Mouse (Mus musculus) midbrain, postnatal 0 days (tissue): ENCODE measurements at regions not wholly inside any gene's neighbourhood (a gene's known extent, or its start where the extent isn't known, plus 50 kb on each side); places are given as distances from the start of the nearest gene placed in this dataset.

ENCODE experiments used
- ATAC-seq: fragments of 200-750 bp; cut with Nextera tagmentation; 2 replicates; pipeline ENCODE4 v1.8.0; 2017; ENCODE audit warnings: moderate number of reproducible peaks, mild to moderate bottlenecking, moderate TSS enrichment, moderate library complexity; ENCODE audit not compliant: low FRiP score
- DNase-seq: peaks from one replicate; pipeline ENCODE4 v3.0.0-alpha.2; 2015; ENCODE audit warnings: low spot score
- H3K27ac ChIP-seq: fragments of 300-500 bp; sonication (generic); 2 replicates; pipeline ENCODE4 v1.5.1; 2014; ENCODE audit warnings: low read depth, mild to moderate bottlenecking, low read length, mixed read lengths
- H3K27me3 ChIP-seq: fragments of 300-500 bp; sonication (generic); 2 replicates; pipeline ENCODE4 v1.6.1; 2014; ENCODE audit warnings: low read length, control low read depth, mixed read lengths; ENCODE audit not compliant: insufficient read depth
- H3K36me3 ChIP-seq: fragments of 300-500 bp; sonication (generic); 2 replicates; pipeline ENCODE4 v1.6.1; 2014; ENCODE audit warnings: low read length, control low read depth, mixed read lengths; ENCODE audit not compliant: insufficient read depth
- H3K4me1 ChIP-seq: fragments of 300-500 bp; sonication (generic); 2 replicates; pipeline ENCODE4 v1.6.1; 2014; ENCODE audit warnings: mild to moderate bottlenecking, control low read depth, antibody characterized with exemption, low read length, mixed read lengths; ENCODE audit not compliant: insufficient read depth
- H3K4me2 ChIP-seq: fragments of 300-500 bp; sonication (generic); 2 replicates; pipeline ENCODE4 v1.6.1; 2014; ENCODE audit warnings: low read depth, mild to moderate bottlenecking, low read length, mixed read lengths; ENCODE audit not compliant: poor library complexity, severe bottlenecking
- H3K4me3 ChIP-seq: fragments of 300-500 bp; sonication (generic); 2 replicates; pipeline ENCODE4 v1.5.1; 2014; ENCODE audit warnings: low read depth, mild to moderate bottlenecking, low read length, moderate library complexity
- H3K9ac ChIP-seq: fragments of 300-500 bp; sonication (generic); replicated peaks from 2 replicates; pipeline ENCODE4 v1.6.1; 2014; ENCODE audit warnings: mild to moderate bottlenecking, low read length, moderate library complexity, mixed read lengths; ENCODE audit not compliant: poor library complexity, severe bottlenecking
- H3K9me3 ChIP-seq: fragments of 300-500 bp; sonication (generic); 2 replicates; pipeline ENCODE4 v1.6.1; 2016; ENCODE audit warnings: low read length, control low read depth
- CTCF ChIP-seq: IDR thresholded peaks from 2 replicates; pipeline ENCODE4 v1.5.1; 2016; ENCODE audit warnings: antibody characterized with exemption, mild to moderate bottlenecking
- WGBS: fragments of 180-500 bp; shearing (Covaris S2); extraction: QIAGEN DNeasy Blood & Tissue Kit; methylation state at CpG from one replicate; pipeline ENCODE4 v1.1.7; 2014; 5-methylcytosine and 5-hydroxymethylcytosine counted together

DNA sequence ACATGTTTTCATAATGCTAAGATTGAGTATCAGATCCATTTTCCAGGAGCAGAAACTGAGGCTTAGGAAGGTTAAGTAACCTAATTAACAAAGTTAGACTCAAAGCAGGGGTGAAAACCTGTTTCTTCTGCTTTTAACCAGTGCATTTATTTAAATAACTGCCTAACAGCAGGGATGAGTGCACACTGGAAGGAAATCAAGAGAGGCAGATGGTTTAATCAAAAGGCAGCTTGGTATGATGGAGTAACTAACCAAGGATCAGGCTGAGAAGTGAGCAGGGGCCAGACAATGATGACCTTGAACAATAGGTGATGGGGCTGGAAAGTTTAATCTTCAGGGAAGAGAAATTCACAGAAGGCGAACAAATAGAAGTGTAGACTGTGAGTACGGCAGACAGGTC lies 199.9 kb downstream of the Emp1 start:
- Histone ChIP-seq H3K9me3 (no peaks in the 10 kb centered on the region), H3K4me3 (no peak overlapping the region), H3K4me1 (no peaks in the 10 kb centered on the region), H3K27me3 (no peaks in the 10 kb centered on the region), H3K4me2 (no peak overlapping the region), H3K27ac (no peak overlapping the region), H3K36me3 (no peaks in the 10 kb centered on the region), H3K9ac (no peak overlapping the region)
- TF ChIP-seq CTCF, result no peak
- peak; percentile 43 for DNase-seq
- WGBS, result 87% methylated on average over 2 of the region's 2 CpGs
- no peak for ATAC-seq

DNA sequence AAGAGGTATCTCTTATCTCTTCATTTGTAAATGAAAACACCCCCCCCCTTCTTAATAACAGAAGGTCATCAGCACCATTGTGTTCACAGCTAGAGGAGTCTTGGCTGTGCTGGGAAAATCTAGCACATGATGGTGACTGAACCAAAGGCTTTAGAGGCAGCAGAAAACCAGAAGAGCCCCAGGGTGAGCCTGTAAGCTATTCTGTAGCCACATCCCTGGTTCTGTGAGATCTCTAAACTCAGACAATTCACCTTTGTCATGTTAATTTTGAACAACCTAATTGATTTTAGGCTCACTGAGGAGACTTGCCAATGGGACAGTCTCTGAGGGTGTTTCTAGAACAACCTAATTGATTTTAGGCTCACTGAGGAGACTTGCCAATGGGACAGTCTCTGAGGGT lies 201.4 kb downstream of the Emp1 start:
- Histone ChIP-seq H3K4me2 (no peak overlapping the region), H3K9me3 (no peaks in the 10 kb centered on the region), H3K36me3 (no peaks in the 10 kb centered on the region), H3K27ac (no peak overlapping the region), H3K4me3 (no peak overlapping the region), H3K4me1 (no peaks in the 10 kb centered on the region), H3K9ac (no peak overlapping the region), H3K27me3 (no peaks in the 10 kb centered on the region)
- no peak for ATAC-seq
- TF ChIP-seq CTCF, result no peak
- DNase-seq, result no peak

DNA sequence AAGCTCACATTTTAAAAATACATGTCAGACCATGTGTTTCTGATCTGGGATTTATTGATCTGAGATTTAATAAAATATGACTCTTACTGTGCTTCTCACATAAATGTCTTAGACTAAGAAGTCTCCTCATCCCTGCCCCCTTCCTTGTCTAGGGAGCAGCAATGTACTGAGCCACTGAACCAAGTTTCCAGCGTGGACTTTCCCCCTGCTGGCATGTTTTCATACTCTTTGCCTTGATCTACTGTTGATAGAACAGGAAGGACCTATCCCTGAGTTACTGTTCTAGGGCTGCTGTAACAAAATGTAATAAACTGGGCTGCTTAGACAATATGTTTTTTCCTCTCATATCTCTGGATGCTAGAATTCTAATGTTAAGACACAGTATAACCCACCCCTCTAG lies 206.7 kb downstream of the Emp1 start:
- DNase-seq (no peak), ATAC-seq (no peak)
- 67% methylated on average over 1 of the region's 1 CpGs for WGBS

DNA sequence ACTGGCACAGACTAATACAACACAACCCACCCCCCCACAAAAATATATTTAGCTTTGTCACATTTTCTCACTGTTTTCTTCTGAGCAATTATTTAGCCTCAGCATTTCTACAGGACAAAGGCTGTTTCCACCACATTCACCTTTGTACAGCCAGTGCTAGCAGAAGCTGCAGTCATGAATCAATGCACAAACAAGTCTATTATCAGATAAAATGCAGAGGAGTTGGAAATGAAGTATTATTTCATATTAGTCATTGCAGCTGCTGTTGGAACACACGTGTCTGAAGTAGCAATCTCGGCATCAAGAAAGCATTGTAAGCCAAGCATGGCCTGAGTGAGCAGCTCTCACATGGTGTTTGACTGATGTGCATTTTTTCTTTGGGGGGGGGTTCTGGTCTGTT lies 212.9 kb downstream of the Emp1 start:
- Histone ChIP-seq H3K4me3 (no peak overlapping the region), H3K9ac (no peak overlapping the region), H3K4me2 (no peak overlapping the region), H3K27me3 (no peaks in the 10 kb centered on the region), H3K9me3 (no peaks in the 10 kb centered on the region), H3K4me1 (no peaks in the 10 kb centered on the region), H3K36me3 (no peaks in the 10 kb centered on the region), H3K27ac (no peak overlapping the region)
- no peak for TF ChIP-seq CTCF
- ATAC-seq (no peak), DNase-seq (no peak)
- WGBS, result 83% methylated on average over 2 of the region's 2 CpGs

More for the DNA sequence above, 206.7 kb downstream of the Emp1 start:
- no peak overlapping the region for H3K9ac ChIP-seq
- TF ChIP-seq CTCF, result no peak
- H3K4me1 ChIP-seq, result no peaks in the 10 kb centered on the region
- no peak overlapping the region for H3K4me3 ChIP-seq
- H3K4me2 ChIP-seq, result no peak overlapping the region
- H3K36me3 ChIP-seq, result no peaks in the 10 kb centered on the region
- no peaks in the 10 kb centered on the region for H3K9me3 ChIP-seq
- no peaks in the 10 kb centered on the region for H3K27me3 ChIP-seq
- H3K27ac ChIP-seq, result no peak overlapping the region

DNA sequence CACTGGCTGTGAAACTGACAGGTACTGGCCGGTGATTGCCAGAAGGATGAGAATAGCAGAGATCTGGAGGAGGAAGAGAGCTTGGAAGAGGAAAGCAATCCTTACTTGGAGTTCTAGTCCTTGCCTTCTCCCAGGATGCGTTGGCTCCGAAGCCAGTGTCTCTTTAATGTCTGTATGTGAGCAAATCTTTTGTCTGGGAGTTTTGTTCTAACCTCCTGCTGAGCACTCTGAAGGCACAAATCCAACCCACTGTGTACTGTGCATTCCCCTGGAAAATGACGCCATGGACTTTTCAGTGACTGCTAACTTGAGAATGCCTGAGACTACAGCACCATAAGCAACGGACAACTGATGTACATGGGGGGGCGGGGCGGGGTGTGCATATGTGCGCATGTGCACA lies 216.4 kb downstream of the Emp1 start:
- Histone ChIP-seq H3K27ac (no peak overlapping the region), H3K4me1 (no peaks in the 10 kb centered on the region), H3K27me3 (no peaks in the 10 kb centered on the region), H3K9ac (no peak overlapping the region), H3K4me2 (no peak overlapping the region), H3K36me3 (no peaks in the 10 kb centered on the region), H3K9me3 (no peaks in the 10 kb centered on the region), H3K4me3 (no peak overlapping the region)
- no peak for TF ChIP-seq CTCF
- DNase-seq, result no peak
- ATAC-seq, result no peak
- WGBS, result 48% methylated on average over 8 of the region's 8 CpGs

DNA sequence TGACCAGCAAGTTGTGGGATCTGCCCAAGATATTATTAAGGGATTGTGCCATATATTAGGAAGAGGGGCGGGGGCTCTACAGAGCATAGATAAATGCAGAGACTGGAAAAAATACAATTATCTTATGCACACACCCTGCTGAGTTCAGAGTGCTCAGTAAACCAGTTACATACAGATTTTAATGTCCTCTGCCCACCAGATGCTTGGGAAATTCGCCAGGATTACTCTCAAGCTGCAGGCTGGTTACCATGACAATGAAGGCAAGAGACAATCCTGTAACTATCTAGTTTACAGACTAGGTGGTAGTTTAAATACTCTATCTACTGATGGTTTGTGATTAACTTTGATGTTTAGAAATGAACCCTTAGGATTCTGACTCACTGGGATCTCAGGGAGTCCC lies 220.2 kb downstream of the Emp1 start:
- H3K4me2 ChIP-seq, result no peak overlapping the region
- H3K4me1 ChIP-seq, result no peaks in the 10 kb centered on the region
- no peaks in the 10 kb centered on the region for H3K36me3 ChIP-seq
- ATAC-seq, result no peak
- TF ChIP-seq CTCF, result no peak
- DNase-seq, result peak; percentile 71
- 34% methylated on average over 2 of the region's 2 CpGs for WGBS
- H3K4me3 ChIP-seq, result no peak overlapping the region
- H3K27ac ChIP-seq, result no peak overlapping the region
- H3K27me3 ChIP-seq, result no peaks in the 10 kb centered on the region
- H3K9me3 ChIP-seq, result no peaks in the 10 kb centered on the region
- H3K9ac ChIP-seq, result no peak overlapping the region

DNA sequence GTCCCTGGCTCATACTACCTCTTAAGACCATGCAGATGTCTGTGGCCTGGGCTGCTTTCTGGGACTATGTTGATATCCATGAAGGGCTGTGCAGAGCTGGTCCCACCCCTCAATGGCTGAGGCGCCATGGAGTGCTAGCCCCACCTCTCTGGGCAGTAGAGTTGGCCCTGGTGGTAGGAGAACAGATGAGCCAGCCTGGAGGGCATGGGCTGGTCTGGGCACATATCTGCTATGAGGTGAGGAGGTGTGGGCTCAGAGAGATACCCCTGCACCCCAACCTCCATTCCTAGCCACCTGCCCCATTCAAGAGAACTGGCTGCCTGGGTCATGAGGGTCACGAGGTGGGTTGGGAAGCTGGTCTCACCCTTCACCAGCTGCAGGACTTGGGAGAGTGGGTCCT lies 222.4 kb downstream of the Emp1 start:
- no peak for TF ChIP-seq CTCF
- H3K9ac ChIP-seq, result no peak overlapping the region
- no peak overlapping the region for H3K4me2 ChIP-seq
- no peaks in the 10 kb centered on the region for H3K4me1 ChIP-seq
- no peak for DNase-seq
- H3K9me3 ChIP-seq, result no peaks in the 10 kb centered on the region
- no peak overlapping the region for H3K4me3 ChIP-seq
- whole genome bisulfite sequencing, result 93% methylated on average over 2 of the region's 2 CpGs
- no peaks in the 10 kb centered on the region for H3K36me3 ChIP-seq
- H3K27ac ChIP-seq, result no peak overlapping the region
- no peaks in the 10 kb centered on the region for H3K27me3 ChIP-seq
- no peak for ATAC-seq
